Mouse (Mus musculus) limb, embryonic 12.5 days (tissue): ENCODE data around the gene Stag2. TPM values are rescaled to one million over a fixed set of nuclear protein-coding genes. Genes with fewer than 3 reads are reported as not detected.

Source experiments
- ATAC-seq: fragments of 200-750 bp; cut with Nextera tagmentation; 2 replicates; pipeline ENCODE4 v1.8.0; 2017; ENCODE audit warnings: low read depth, moderate TSS enrichment; ENCODE audit not compliant: insufficient number of reproducible peaks, insufficient read depth, low FRiP score, low TSS enrichment
- H3K27ac ChIP-seq: fragments of 300-500 bp; sonication (generic); 2 replicates; pipeline ENCODE4 v1.5.1; 2016; ENCODE audit warnings: mild to moderate bottlenecking, moderate library complexity
- H3K27me3 ChIP-seq: fragments of 300-500 bp; sonication (generic); 2 replicates; pipeline ENCODE4 v1.6.1; 2016; ENCODE audit warnings: mild to moderate bottlenecking, moderate library complexity
- H3K36me3 ChIP-seq: fragments of 300-500 bp; sonication (generic); 2 replicates; pipeline ENCODE4 v1.6.1; 2016; ENCODE audit warnings: mild to moderate bottlenecking, moderate library complexity
- H3K4me1 ChIP-seq: fragments of 300-500 bp; sonication (generic); replicated peaks from 2 replicates; pipeline ENCODE4 v1.6.1; 2016
- H3K4me2 ChIP-seq: fragments of 300-500 bp; sonication (generic); 2 replicates; pipeline ENCODE4 v1.6.1; 2016; ENCODE audit warnings: mild to moderate bottlenecking, moderate library complexity
- H3K4me3 ChIP-seq: fragments of 300-500 bp; sonication (generic); replicated peaks from 2 replicates; pipeline ENCODE4 v1.5.1; 2016; ENCODE audit warnings: mild to moderate bottlenecking
- H3K9ac ChIP-seq: fragments of 300-500 bp; sonication (generic); replicated peaks from 2 replicates; pipeline ENCODE4 v1.6.1; 2016; ENCODE audit warnings: mild to moderate bottlenecking, moderate library complexity
- H3K9me3 ChIP-seq: fragments of 300-500 bp; sonication (generic); 2 replicates; pipeline ENCODE4 v1.6.1; 2016; ENCODE audit warnings: mild to moderate bottlenecking, moderate library complexity
- WGBS: fragments of 180-500 bp; shearing (Covaris S2); methylation state at CpG from one replicate; pipeline ENCODE4 v1.1.7; 2016; 5-methylcytosine and 5-hydroxymethylcytosine counted together
- polyA plus RNA-seq: library from polyadenylated mRNA; unstranded; fragments of >200 nt; fragmentation: Nextera tagmentation; extraction: Ambion mirVana; gene quantifications from 2 replicates; pipeline ENCODE4 v1.2.1, GENCODE M21; 2016

The Stag2 gene
- polyA plus RNA-seq, 1 experiment from 2014 or later = 57.9 TPM

- peaks cover 5% of the 10 kb centered on the region for H3K36me3 ChIP-seq
- no peaks in the 10 kb centered on the region for H3K4me1 ChIP-seq
- no peak overlapping the region for H3K27ac ChIP-seq
- H3K4me2 ChIP-seq = no peak overlapping the region
- no peak overlapping the region for H3K4me3 ChIP-seq
- H3K27me3 ChIP-seq = no peaks in the 10 kb centered on the region
- no peaks in the 10 kb centered on the region for H3K9me3 ChIP-seq
- 93% methylated on average over 10 of the region's 10 CpGs for whole genome bisulfite sequencing
- ATAC-seq = no peak
- H3K9ac ChIP-seq = no peak overlapping the region
Observed at GRCm38 (mm10) chrX:42250342-42250741, 101.2 kb downstream of the Stag2 start.

- ATAC-seq = no peak
- no peak overlapping the region for H3K27ac ChIP-seq
- H3K9ac ChIP-seq = no peak overlapping the region
- no peaks in the 10 kb centered on the region for H3K4me1 ChIP-seq
- H3K36me3 ChIP-seq = peaks cover 5% of the 10 kb centered on the region; the same call in 1 of the 2 replicates
- no peak overlapping the region for H3K4me3 ChIP-seq
- no peak overlapping the region for H3K4me2 ChIP-seq
- H3K9me3 ChIP-seq = no peaks in the 10 kb centered on the region
- H3K27me3 ChIP-seq = no peaks in the 10 kb centered on the region
Observed at GRCm38 (mm10) chrX:42272713-42273112, 123.6 kb downstream of the Stag2 start.

- Histone ChIP-seq H3K27ac (no peak overlapping the region), H3K9me3 (no peaks in the 10 kb centered on the region), H3K4me1 (no peaks in the 10 kb centered on the region), H3K27me3 (no peaks in the 10 kb centered on the region), H3K36me3 (no peaks in the 10 kb centered on the region), H3K4me3 (no peak overlapping the region), H3K4me2 (no peak overlapping the region), H3K9ac (no peak overlapping the region)
- 50% methylated on average over 3 of the region's 3 CpGs for WGBS
- ATAC-seq = no peak
Observed at GRCm38 (mm10) chrX:42290215-42290614, 141.1 kb downstream of the Stag2 start.

- no peaks in the 10 kb centered on the region for H3K4me1 ChIP-seq
- WGBS = 76% methylated on average over 3 of the region's 3 CpGs
Observed at GRCm38 (mm10) chrX:42315231-42315630, 166.1 kb downstream of the Stag2 start.

GRCm38 (mm10) chrX:42320424-42320823, 171.3 kb downstream of the Stag2 start:
- Histone ChIP-seq H3K27ac (no peak overlapping the region), H3K4me2 (no peak overlapping the region), H3K27me3 (no peaks in the 10 kb centered on the region), H3K4me3 (no peak overlapping the region), H3K36me3 (no peaks in the 10 kb centered on the region), H3K4me1 (no peaks in the 10 kb centered on the region), H3K9ac (no peak overlapping the region), H3K9me3 (no peaks in the 10 kb centered on the region)
- WGBS = 51% methylated on average over 5 of the region's 5 CpGs
- ATAC-seq = no peak

More at GRCm38 (mm10) chrX:42315231-42315630, 166.1 kb downstream of the Stag2 start:
- Histone ChIP-seq H3K4me2 (no peak overlapping the region), H3K27ac (no peak overlapping the region), H3K27me3 (no peaks in the 10 kb centered on the region), H3K9ac (no peak overlapping the region), H3K9me3 (no peaks in the 10 kb centered on the region), H3K36me3 (no peaks in the 10 kb centered on the region), H3K4me3 (no peak overlapping the region)
- ATAC-seq = no peak

- Histone ChIP-seq H3K36me3 (no peaks in the 10 kb centered on the region), H3K4me2 (no peak overlapping the region), H3K27me3 (no peaks in the 10 kb centered on the region), H3K27ac (no peak overlapping the region), H3K4me1 (no peaks in the 10 kb centered on the region), H3K9ac (no peak overlapping the region), H3K4me3 (no peak overlapping the region), H3K9me3 (no peaks in the 10 kb centered on the region)
- 30% methylated on average over 9 of the region's 9 CpGs for WGBS
- ATAC-seq = no peak
Observed at GRCm38 (mm10) chrX:42321200-42321773, 172.2 kb downstream of the Stag2 start.

GRCm38 (mm10) chrX:42324848-42325247, 175.7 kb downstream of the Stag2 start:
- Histone ChIP-seq H3K4me1 (no peaks in the 10 kb centered on the region), H3K27ac (no peak overlapping the region), H3K9ac (no peak overlapping the region), H3K27me3 (no peaks in the 10 kb centered on the region), H3K9me3 (no peaks in the 10 kb centered on the region), H3K36me3 (no peaks in the 10 kb centered on the region), H3K4me2 (no peak overlapping the region), H3K4me3 (no peak overlapping the region)
- ATAC-seq = no peak
- 72% methylated on average over 3 of the region's 3 CpGs for WGBS

Other genes with a start within 250 kb of the Stag2 start
- 98.1 and 102 TPM in 2 replicates for gene Thoc2, start 228.6 kb upstream of the Stag2 start, polyA plus RNA-seq
- gene Xiap, start 89.6 kb upstream of the Stag2 start, polyA plus RNA-seq = 12.5 and 14.8 TPM in 2 replicates